Mouse (Mus musculus): ENCODE data around the gene Fuca1. TPM values are rescaled to one million over a fixed set of nuclear protein-coding genes. Genes with fewer than 3 reads are reported as not detected.
A peak's percentile ranks its signal among the peaks of the same experiment; 100 is the strongest.

Gene Fuca1
- total RNA-seq, 2 experiments from 2014 or later, result 95.5 to 101 TPM

GRCm38 (mm10) chr4:135888448-135889057 lies 32.0 kb upstream of the Fuca1 start:
- DNase-seq (ENCODE audit: low spot score in 2 of 2), result no peak

DNA sequence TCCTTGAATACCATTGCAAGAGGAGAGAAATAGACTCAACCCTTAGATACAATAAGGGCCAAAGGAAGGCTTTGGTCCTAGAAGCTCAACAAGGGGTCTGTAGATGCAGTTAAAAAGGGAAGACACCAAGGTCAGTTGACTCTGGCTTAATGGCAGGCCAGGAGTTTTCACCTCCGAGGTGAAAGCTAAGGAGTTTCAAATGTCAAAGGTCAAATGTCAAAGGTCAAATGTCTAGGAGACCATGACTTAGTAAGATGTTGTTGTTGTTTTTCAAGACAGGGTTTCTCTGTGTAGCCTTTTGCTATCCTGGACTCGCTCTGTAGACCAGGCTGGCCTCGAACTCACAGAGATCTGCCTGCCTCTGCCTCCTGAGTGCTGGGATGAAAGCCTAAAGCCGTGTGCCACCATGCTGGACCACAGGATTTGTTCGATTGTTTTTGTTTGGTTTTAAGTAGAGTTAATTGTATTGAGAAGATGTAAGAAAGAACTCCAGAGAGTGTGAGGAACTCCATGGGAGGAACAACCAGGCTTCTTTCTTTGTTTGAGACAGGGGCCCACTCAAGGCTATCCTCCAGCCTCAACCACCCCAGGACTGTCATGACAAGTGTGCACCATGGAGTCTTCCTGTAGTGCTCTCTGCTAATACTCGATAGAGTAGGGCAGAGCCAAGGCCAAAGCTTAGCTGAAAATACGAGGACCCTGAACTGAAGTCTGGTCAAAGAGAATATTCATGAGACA lies 31.2 kb upstream of the Fuca1 start:
- no peak for DNase-seq (ENCODE audit: low spot score in 2 of 2)

GRCm38 (mm10) chr4:135889884-135890283 lies 30.7 kb upstream of the Fuca1 start:
- peak; percentile 73 to 80 for DNase-seq (ENCODE audit: low spot score in 2 of 2)

DNA sequence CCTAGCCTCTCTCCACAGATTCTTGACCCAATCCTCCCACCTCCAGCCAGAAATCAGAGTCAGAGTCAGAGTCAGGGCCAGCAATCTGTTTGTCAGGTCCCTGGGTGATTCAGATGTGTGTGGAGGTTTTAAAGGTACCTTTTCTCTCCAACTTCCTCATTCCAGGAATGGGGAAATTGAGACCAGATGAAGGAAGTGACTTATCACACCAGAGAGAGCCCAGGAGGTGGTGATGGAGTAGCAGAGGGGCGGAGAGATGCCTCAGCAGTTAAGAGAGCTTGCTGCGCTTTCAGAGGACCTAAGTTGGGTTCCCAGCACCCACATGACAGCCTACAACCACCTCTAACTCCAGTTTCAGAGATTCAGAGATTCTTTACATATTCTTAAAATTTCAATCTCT lies 29.0 kb upstream of the Fuca1 start:
- no peak for DNase-seq (ENCODE audit: low spot score in 2 of 2)

DNA sequence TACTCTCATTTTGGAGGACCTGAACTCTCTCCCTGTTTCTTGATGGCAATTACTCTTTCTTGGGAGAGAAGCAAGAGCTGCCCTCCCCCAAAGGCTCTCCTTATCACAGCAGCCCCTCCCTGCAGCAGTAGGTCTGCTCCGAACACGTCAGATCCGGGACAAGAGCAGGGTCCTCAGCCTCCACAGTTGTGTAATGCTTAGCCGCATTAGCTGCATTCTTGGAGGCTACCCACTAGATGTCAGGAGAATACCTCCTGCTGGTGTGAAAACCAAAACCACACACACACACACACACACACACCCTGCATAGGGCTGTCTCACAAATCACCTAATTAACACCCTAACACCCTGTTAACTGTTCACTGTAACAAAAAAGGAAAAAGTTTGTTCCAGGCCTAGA lies 27.7 kb upstream of the Fuca1 start:
- DNase-seq (ENCODE audit: low spot score in 2 of 2), result no peak

DNA sequence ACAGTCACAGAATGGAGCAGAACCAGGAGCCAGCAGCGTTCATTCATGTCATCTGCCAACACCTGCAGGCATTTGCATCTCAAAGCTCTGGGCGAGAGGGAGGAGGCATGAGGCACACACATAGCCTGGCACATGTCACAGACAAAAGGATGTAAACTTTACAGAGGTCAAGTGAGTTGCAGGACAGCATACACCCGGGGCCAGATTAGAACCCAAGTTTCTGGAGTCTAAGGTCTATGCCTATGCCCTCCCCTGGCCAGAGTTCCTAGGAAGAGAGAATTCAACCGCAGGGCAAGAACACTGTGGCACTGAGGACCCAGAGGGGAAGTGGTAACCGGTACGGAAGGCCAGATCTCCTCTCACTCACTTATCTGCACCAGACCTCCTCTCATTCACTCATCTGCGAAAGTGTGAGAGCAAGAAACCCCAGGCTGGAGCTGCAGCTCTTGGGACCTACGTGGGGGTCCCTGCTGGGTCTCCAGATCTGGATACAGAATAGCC lies 25.4 kb upstream of the Fuca1 start, which contains the start of gene Cnr2:
Gene Cnr2 (plus strand): TSS at position 324 of the 501 bp plus-strand sequence.
- no peak for DNase-seq (ENCODE audit: low spot score in 2 of 2)

- no peak for DNase-seq (ENCODE audit: low spot score in 2 of 2)
These were observed 24.4 kb upstream of the Fuca1 start for GRCm38 (mm10) chr4:135896157-135896556.

- no peak for DNase-seq (ENCODE audit: low spot score in 2 of 2)
These were observed 22.0 kb upstream of the Fuca1 start for GRCm38 (mm10) chr4:135898380-135899049.

GRCm38 (mm10) chr4:135899050-135899448 lies 21.5 kb upstream of the Fuca1 start:
- no peak for DNase-seq (ENCODE audit: low spot score in 2 of 2)

GRCm38 (mm10) chr4:135900008-135900407 lies 20.5 kb upstream of the Fuca1 start:
- no peak for DNase-seq (ENCODE audit: low spot score in 2 of 2)

DNA sequence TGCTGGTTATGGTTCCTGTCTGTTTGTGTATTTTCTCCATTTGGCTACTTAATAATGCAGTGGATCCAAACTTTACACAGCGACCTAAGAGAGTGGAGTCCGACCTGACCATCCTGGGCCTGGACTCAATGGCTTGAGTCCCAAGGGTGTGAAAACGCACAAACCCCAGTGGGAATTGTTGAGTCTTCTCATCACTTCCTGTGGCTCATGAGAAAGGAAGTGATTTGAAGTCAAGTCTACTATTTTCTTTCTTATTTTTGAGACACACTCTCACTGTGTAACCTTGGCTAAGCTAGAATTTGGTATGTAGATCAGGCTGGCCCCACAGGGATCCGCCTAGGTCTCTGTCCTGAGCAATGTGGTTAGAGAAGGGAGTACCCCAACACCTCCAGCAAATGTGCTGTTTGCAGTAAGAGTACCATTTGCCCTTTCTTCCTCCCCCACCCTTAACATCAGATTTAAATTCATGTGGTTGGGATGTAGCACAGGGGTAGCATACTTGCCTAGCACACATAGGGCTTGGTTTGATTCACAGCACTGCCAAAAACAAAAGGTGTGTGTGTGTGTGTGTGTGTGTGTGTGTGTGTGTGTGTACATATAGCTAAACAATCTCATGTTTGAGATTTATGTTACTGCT lies 17.8 kb upstream of the Fuca1 start:
- DNase-seq (ENCODE audit: low spot score in 2 of 2), result no peak

GRCm38 (mm10) chr4:135904810-135905209 lies 15.7 kb upstream of the Fuca1 start:
- no peak for DNase-seq (ENCODE audit: low spot score in 2 of 2)

GRCm38 (mm10) chr4:135906633-135907032 lies 13.9 kb upstream of the Fuca1 start:
- no peak for DNase-seq (ENCODE audit: low spot score in 2 of 2)

DNA sequence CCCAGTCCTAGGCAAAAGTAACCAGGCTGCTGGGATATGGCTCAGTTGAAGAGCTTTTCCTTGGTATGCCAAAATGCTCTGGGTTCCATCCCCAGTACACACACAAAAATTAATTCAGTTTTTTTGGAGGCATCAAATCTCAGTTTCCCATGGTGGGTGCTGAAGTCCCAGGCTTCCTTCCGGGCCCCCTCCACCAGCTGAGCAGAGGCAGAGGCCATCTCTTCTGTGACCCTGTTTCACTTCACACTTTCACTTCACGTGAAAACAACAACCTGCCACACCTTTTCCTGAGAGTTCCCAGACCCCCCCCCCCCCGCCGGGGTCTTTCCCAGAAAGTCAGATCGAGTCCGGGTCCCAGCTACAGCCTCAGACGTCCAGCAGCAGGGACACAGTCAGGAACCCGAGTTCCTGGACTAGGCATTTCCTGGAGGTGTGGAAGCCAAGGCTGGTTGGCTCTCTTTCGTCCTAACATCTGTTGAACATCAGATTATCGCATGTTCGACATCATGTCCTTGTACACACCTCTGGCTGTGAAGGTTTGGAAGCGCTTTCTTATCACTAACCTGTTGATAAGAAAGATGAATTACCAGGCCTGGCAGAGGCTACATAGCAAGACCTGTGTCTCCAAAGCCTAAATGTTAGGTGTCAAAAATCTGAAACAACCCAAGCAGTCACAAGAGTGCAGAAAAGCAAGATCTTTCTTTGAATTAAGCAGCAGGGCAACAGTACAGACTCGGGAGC lies 11.0 kb upstream of the Fuca1 start:
- DNase-seq (ENCODE audit: low spot score in 2 of 2), result no peak

- DNase-seq (ENCODE audit: low spot score in 2 of 2), result no peak
These were observed 9.0 kb upstream of the Fuca1 start for GRCm38 (mm10) chr4:135911531-135911930.

DNA sequence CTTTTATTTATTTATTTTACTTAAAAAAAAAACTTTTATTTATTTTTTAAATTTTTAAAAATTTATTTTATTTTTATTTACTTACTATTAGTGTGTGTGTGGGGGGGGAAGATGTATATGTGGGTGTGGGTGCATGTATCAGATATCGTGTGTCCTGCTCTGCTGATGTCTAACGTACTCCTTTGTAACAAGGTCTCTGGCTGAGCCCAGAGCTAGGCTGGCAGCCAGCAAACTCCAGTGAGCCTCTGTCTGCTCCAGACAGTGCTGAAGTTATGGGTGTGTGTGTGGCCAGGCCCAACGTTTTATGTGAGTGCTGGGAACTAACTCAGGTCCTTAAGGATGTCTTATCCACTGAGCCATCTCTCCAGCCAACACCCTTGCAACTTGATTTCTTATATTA lies 8.4 kb upstream of the Fuca1 start:
- DNase-seq (ENCODE audit: low spot score in 2 of 2), result no peak

DNA sequence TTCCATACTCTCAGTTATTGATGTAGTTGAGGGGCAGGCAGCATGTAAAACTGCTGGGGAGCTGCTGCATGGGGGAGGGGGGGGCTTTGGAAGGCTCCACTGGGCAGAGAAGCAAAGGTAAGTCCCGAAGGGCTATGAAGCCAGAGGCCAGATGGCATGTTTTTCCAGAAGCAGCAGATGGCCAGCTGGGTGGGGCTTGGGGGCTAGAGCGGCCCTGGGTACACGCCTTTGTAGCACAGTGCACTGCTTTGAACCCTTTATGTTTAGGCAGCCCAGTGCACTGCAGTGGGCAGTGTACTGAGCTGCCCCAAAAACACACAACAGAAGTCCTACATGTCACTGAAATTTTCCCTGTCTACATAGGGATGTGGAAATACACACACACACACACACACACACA lies 7.7 kb upstream of the Fuca1 start:
- DNase-seq (ENCODE audit: low spot score in 2 of 2), result no peak

GRCm38 (mm10) chr4:135913433-135913832 lies 7.1 kb upstream of the Fuca1 start:
- no peak for DNase-seq (ENCODE audit: low spot score in 2 of 2)

DNA sequence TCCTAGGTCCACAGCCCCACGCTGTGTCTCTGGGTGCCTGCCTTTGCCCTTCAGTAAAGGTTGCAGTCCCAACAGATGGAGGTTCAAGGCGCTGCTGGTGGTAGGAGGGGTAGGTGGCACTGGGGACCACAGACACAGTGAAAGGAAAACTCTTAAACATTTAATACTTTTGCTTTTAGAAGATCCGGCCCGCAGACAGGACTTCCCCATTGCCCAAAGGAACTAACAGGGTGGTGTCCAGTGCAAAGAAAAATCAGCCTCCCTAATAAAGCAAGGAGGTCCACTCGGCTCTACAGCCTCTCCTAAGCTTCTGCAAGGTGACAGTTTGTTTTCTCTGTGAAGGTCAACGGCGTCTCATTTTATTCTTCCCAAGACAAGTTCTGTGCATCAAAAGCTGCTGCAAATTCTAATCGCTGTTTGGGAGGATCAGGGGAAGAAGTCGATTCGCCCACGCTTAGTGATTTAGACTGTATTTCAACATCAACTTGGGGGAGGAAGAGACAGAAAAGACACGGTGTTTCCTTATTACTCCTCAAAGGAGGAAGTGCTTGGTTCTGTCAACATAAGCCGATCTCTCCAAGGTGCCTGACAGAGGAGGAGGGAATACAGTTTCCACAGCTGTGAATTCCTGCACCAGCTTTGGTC lies 1.8 kb upstream of the Fuca1 start:
- no peak for DNase-seq (ENCODE audit: low spot score in 2 of 2)

GRCm38 (mm10) chr4:135919280-135919639 lies 1.3 kb upstream of the Fuca1 start:
- no peak for DNase-seq (ENCODE audit: low spot score in 2 of 2)

Measured in adrenal gland, adult 18-20 months (tissue).